Mouse (Mus musculus) bone marrow macrophage, adult 2 months (primary cell): ENCODE measurements at regions not wholly inside any gene's neighbourhood (a gene's known extent, or its start where the extent isn't known, plus 50 kb on each side); places are given as distances from the start of the nearest gene placed in this dataset.

Source experiments
- CTCF ChIP-seq: IDR thresholded peaks from 2 replicates; pipeline ENCODE4 v1.5.1; 2012; ENCODE audit warnings: low read depth, mild to moderate bottlenecking, low read length, moderate library complexity
- POLR2A ChIP-seq: IDR thresholded peaks from 2 replicates; pipeline ENCODE4 v1.6.1; 2012; ENCODE audit warnings: mild to moderate bottlenecking, low read depth, low read length, borderline replicate concordance

DNA sequence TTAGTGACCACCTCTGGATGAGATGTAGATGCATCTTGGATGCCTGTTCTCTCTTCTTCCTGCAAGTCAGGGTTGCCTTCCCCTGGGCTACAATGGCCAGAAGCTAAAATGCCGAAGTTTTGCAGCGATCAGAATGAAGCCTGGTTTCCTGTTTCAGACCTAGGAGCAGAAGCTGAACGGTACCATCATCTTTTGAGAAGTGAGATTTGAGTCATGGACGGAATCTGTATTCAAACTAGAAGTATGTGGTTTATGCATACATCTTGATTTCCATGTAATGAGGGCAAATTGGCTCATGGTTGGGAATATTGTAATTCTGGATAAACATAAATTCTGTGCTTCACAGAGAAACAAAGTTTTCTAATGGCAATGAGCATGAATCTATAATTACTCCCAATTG lies 120.6 kb downstream of the Tbx4 start:
- TF ChIP-seq CTCF = no peak
- no peak for TF ChIP-seq POLR2A
